Mouse (Mus musculus) telencephalon, adult 2 months (tissue): ENCODE measurements around the gene Wipf2.
"Not testable (repeated sequence)": the region's sequence is repeated elsewhere in the genome, so short reads cannot be mapped to it uniquely, and the experiment has no call there.

ENCODE experiments used
- DNase-seq: peaks from one replicate; pipeline ENCODE4 v3.0.0-alpha.2; 2011; ENCODE audit warnings: low read depth, low spot score

Wipf2 gene

GRCm38 (mm10) chr11:98907437-98908173 is 44.2 kb downstream of the Wipf2 start, which contains the start of gene Cdc6:
TSS of gene Cdc6 (plus strand) at chr11:98907801.
- peak; percentile 93 for DNase-seq

DNA sequence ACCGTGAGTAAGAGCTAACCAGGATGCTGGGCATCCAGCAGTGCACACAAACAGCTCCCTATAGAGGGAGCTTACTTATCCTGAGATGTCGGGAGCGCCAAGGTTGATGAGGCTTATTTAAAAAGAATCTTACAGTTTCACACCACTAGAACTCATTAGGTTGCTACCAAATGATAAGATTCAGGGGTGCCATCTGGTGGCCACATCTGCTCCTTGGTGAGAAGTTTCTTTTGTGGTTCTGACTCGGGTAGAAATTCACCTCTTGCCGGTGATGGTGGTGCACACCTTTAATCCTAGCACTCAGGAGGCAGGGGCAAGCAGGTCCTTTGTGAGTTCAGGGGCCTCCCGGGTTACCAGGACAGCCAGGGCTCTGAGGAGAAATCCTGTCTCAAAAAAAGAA is 46.2 kb downstream of the Wipf2 start:
- peak; percentile 60 for DNase-seq

DNA sequence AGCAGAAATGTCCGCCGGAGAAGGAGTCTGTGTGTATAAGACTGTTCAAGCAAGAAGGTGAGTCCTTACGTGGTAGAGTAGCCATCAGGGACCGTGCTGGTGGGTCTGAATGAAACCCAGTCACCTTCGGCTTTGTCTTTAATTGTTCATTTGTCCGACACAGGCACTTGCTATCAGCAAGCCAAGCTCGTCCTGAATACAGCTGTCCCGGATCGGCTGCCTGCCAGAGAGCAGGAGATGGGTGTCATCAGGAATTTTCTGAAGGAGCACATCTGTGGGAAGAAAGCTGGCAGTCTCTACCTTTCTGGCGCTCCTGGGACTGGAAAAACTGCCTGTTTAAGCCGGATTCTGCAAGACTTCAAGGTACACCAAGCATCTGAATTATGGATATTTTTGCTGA is 47.0 kb downstream of the Wipf2 start:
- no peak for DNase-seq

DNA sequence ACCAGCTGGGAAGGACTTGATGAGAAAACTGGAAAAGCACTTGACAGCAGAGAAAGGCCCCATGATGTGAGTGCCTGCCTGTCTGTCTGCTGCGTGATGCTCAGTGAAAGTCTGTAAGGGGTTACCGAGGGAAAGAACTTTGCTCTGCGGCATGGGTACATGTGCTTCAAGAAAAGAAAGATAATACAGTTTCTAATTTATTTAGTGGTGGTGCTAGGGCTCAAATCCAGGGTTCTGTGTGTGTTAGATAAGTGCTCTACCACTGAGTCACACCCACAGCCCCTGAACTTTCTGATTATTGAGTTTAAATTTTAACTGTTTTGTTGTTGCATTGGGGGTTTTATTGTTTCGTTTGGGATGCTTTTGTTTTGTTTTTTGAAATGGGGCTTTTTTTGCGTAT is 48.1 kb downstream of the Wipf2 start:
- no peak for DNase-seq

GRCm38 (mm10) chr11:98914196-98914595 is 50.8 kb downstream of the Wipf2 start:
- no peak for DNase-seq

GRCm38 (mm10) chr11:98916376-98916775 is 52.9 kb downstream of the Wipf2 start:
- not testable (repeated sequence) for DNase-seq

- DNase-seq: no peak
These were observed 54.1 kb downstream of the Wipf2 start for GRCm38 (mm10) chr11:98917428-98918005.

- no peak for DNase-seq
These were observed 54.8 kb downstream of the Wipf2 start for GRCm38 (mm10) chr11:98918231-98918630.

DNA sequence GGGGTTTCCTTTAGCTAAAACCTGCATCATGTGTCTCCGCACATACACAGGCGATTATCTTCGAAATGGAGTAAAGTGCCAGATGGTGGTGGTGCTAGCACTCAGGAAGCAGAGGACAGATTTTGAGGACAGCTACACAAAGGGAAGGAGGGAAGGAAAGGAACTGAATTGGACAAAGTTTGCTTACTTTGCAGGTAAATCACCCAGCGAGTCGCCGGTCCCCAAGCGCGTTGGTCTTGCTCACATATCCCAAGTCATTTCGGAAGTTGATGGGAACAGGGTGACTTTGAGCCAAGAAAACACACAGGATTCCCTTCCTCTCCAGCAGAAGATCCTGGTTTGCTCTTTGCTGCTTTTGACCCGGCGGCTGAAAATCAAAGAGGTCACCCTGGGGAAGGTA is 55.6 kb downstream of the Wipf2 start:
- DNase-seq: no peak

- not testable (repeated sequence) for DNase-seq
These were observed 58.4 kb downstream of the Wipf2 start for GRCm38 (mm10) chr11:98921813-98922212.

DNA sequence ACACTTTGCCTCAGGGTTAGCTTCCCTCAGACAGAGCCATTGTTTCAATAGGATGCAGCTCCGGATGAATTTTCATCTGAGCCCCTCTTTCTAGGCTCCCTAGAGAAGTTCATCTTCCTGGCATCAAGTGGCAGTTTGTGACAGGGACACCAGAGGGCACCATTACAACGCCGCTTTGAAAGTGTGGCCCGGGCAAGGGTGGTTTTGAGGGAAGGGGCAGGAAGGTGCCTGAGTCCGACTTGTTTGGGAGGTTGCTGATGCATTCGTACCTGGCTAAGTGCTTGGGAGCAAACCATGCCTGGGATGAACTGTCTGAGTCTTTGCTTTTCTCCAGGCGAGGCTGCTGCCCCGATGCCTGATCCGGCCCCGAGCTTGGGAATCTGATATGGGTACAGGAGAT is 58.9 kb downstream of the Wipf2 start:
- not testable (repeated sequence) for DNase-seq

DNA sequence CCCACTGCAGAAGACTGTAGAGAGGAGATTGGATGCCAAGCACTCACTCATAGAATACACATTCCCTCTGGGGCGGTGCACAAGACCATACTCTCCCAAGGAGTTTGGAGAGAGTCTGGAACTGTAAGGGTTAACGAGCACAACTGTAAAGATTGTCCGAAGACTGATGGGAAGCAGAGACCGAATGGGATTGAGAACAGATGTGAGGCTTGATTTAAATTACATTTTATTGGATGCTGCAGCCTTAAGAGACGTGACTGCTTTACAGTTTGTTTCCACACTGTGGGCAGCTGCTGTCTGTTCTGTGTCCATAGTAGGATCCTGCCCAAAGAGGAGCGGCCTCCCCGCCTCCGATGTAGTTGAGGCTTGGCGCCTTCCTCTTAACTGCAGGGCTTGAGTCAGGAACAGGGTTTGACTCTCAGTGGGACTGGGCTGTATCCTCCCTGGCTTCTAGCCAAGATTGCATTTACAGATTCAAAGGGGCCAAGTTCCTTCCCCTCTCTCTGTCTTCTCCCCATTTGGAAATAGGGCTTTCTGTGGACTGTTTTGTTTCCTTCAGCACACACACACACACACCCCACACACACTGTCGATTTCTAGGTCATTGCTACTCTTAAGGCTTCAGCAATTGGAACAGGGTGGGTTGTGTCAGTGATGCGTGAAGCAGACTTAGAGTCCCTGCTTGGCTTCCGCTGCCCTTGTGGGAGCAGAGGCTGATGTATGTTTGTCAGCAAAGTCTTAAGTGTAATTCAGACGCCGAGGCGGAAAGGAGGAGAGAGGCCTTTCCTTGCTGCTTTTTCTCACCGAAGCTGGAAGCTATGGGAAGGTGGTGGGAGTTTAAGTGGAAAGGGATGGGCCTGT is 59.6 kb downstream of the Wipf2 start:
- DNase-seq: not testable (repeated sequence)

- no peak for DNase-seq
These were observed 61.3 kb downstream of the Wipf2 start for GRCm38 (mm10) chr11:98924633-98925175.

- no peak for DNase-seq
These were observed 61.9 kb downstream of the Wipf2 start for GRCm38 (mm10) chr11:98925265-98925721.

DNA sequence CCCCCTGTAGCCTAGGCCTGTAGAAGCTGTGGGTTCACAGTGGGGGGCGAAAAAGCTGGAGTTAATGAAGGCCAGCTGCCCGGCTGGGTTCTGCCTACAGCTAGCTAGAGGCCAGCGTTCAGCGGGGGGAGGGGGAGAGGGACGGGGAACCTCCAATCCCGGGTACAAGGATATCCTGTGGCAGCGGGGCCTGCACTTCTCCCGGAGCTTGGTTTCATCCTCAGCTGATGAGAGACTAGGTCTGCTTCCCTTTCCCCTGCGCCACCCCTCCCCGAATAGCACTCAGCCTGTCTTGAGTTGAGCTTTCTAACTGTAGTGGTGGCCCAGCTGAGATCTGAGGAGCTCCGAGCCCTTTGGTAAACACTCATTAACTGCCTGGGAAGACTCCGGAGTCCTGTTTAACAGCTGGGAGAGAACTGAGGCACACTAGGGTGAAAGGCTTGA is 62.5 kb downstream of the Wipf2 start:
- DNase-seq: no peak

DNA sequence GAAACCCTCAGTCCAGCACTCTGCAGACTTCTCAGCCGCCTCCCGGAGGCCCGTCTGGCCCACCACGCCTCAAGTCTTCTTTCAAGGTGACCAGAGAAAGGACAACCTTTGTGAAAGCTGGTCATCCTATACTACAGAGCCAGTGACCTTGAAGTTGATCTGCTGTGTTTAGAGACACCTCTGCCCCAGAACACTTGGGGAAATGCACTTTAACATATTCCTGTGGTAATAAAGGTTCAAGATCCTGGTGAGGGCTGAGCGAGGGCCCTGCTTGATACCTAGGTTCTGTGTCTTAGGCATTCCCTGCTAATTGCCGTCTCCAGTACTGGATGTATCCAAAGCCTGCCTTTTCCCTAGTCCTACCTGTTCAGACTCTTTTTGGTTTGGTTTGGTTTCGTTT is 63.1 kb downstream of the Wipf2 start:
- no peak for DNase-seq

DNA sequence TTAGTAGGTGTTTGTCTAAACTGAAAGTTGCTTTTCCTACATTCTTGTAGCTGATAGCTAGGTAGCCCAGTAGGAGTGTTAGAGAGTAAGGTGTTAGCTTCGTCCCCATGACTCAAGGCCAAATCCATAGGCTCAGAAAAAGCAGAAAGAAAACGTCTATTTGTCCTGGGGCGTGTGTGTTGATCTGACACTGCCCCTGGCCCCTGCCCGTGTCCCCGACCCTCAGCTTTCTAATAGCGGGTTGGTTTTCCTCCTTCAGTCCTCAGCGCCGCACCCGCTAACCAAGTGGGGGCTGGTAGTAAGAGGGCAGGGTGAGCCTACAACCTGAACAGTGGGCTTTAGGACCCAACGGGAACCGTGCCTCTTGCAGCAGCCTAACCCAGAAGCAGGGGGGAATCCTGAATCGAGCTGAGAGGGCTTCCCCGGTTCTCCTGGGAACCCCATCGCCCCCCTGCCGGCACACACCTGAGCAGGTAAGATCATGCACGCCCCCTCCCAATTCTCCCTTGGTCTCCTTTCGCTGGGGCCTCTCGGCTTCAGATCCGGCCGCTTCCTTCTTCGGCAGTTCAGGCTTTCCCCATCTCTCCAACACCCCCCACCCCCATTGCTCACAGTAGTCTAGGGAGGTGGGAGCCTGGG is 64.1 kb downstream of the Wipf2 start, which contains the start of gene Rara:
Gene Rara, plus strand, starts transcription at position 381 of the 639 bp plus-strand sequence.
- DNase-seq: peak; percentile 77

DNA sequence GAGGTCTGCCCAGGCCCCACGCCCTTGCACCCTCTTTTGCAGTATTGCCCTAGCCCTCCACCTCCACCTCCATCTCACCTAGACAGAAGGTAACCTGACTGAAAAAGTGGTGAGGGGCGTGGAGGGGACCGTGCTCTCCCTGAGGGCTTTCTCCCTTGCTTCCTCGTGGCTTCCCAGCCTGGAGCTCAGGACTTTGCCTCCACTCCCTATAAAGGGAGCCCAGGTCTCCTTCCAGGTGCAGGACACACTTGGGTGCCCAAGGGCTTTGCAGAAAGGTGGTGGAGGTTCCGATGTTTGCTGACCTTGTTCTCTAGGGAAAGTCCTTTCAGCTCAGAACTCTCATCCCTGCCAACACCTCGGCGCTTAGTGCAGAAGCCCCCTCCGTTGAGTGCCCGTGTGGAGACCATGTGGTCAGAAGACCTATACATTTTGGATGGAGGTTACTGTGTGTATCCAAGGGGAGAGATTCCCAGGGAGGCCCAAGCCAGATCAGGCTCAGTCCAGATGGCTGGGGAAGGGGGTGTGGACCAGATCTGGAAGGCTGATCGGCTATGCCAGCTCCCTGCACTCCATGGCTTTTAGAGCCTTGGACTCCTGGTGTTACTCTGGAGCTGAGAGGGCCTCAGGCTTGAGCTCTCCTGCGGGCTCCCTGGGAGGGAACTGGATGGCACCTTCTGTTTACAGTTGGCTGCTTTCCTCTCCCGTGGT is 64.9 kb downstream of the Wipf2 start:
- no peak for DNase-seq

DNA sequence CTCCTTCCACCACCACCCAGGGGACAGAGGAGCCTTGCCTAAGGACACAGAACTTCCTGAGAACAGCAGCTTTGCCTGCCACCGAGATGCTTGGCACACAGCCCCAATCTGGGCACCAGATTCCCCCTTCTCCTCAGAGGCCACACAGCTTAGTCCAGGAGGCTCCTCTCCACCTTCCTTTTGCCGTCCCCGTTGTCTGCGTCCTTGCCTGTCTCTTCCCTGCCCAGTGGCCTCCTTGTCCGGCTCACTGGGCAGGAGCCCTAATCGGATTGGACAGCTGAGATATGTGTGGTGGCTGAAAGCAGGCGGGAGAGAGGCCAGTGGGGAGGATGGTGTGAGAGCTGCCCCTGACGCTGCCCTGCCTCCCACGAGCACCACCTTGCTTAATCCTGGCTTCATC is 66.1 kb downstream of the Wipf2 start:
- no peak for DNase-seq

GRCm38 (mm10) chr11:98930127-98930601 is 66.7 kb downstream of the Wipf2 start:
- DNase-seq: no peak
